Comparison of ENCODE assay signal across 8 mouse cellular contexts in genomic region chr1:92378741-92379509, GRCm38 (mm10).
DNase-seq lines count a peak whose midpoint lies in the region; ATAC-seq and TF ChIP-seq lines count a peak whose summit lies in the region.
"Had no signal": no experiment of that assay in that cellular context is flagged by ENCODE, and none has a peak within 500 bp of the region (broad histone marks: within the 10 kb centered on the region; RNA-seq: fewer than 3 reads in every experiment).

No protein-coding gene starts in this region.

- DNase-seq in 3134 (ENCODE audit: extremely low read depth, insufficient read length, low spot score) (peak; percentile 71), Patski (ENCODE audit: low read depth, low spot score) (peak; percentile 37)
- DNase-seq in kidney, postnatal 4 days = peak; percentile 49 to 63
- DNase-seq in spleen, adult 18-20 months = no peak

- CTCF ChIA-PET in Patski (lab: Charles Lee) = interaction anchor here (0.9 to 1.9 kb wide), 3 partner anchors 9 to 416 kb away, joined by 4 to 5 read pairs (median 4); no protein-coding TSS in a partner anchor

- H3K36me3 ChIP-seq in heart, embryonic 12.5 days = no peaks in the 10 kb centered on the region
- H3K36me3 ChIP-seq in stomach, embryonic 14.5 days (ENCODE audit: control insufficient read depth, insufficient read depth, low read length) = no peaks in the 10 kb centered on the region

- H3K27me3 ChIP-seq in Patski = no peaks in the 10 kb centered on the region
- no peaks in the 10 kb centered on the region for H3K27me3 ChIP-seq in heart, embryonic 12.5 days (replicated peaks)
- no peaks in the 10 kb centered on the region for H3K27me3 ChIP-seq in stomach, embryonic 14.5 days (ENCODE audit: control insufficient read depth, insufficient read depth, low read length)

- H3K9ac ChIP-seq in heart, embryonic 12.5 days = no peak overlapping the region
- no peak overlapping the region for H3K9ac ChIP-seq in stomach, embryonic 14.5 days (replicated peaks; ENCODE audit: low read depth, low read length)

- H3K4me3 ChIP-seq in heart, embryonic 12.5 days = no peak overlapping the region
- no peak overlapping the region for H3K4me3 ChIP-seq in stomach, embryonic 14.5 days (ENCODE audit: low read depth, low read length)
- H3K4me3 ChIP-seq: megakaryocyte, embryonic 14.5 days had no signal

- peaks cover 35% of the 10 kb centered on the region for H3K4me1 ChIP-seq in heart, embryonic 12.5 days (replicated peaks)
- H3K4me1 ChIP-seq in stomach, embryonic 14.5 days (ENCODE audit: control insufficient read depth, insufficient read depth, low read length) = 0 out of 2 replicates have a peak, but pooled peaks cover 5% of the 10 kb centered on the region
- H3K4me1 ChIP-seq: megakaryocyte, embryonic 14.5 days had no signal

- 59% methylated on average over 8 of the region's 8 CpGs for WGBS in heart, embryonic 12.5 days
- WGBS in stomach, embryonic 14.5 days = 52% methylated on average over 8 of the region's 8 CpGs

- H3K4me2 ChIP-seq in heart, embryonic 12.5 days = peak overlapping the region; percentile 30
- no peak overlapping the region for H3K4me2 ChIP-seq in stomach, embryonic 14.5 days (replicated peaks; ENCODE audit: low read depth, low read length)

- in situ Hi-C loops in Patski (cut with MboI; ENCODE audit: low pct_unique_long_range_greater_than_20kb) = no loop called here

- no peak for TF ChIP-seq CTCF in Patski (IDR thresholded peaks at IDR 0.05)

- H3K9me3 ChIP-seq in heart, embryonic 12.5 days (replicated peaks) = 0 out of 2 replicates have a peak, but pooled peaks cover 4% of the 10 kb centered on the region
- no peaks in the 10 kb centered on the region for H3K9me3 ChIP-seq in stomach, embryonic 14.5 days (ENCODE audit: control insufficient read depth, low read depth, low read length)

- peak overlapping the region; percentile 72 for H3K27ac ChIP-seq in heart, embryonic 12.5 days (ENCODE audit: poor library complexity, severe bottlenecking)
- H3K27ac ChIP-seq in stomach, embryonic 14.5 days (ENCODE audit: low read length) = peak overlapping the region; percentile 44; the same call in 1 of the 2 replicates

- POLR2A ChIA-PET in Patski (lab: Charles Lee) = interaction anchor here (1.1 kb wide), 1 partner anchor 13 kb away, joined by 3 read pairs; no protein-coding TSS in a partner anchor

- ATAC-seq in Patski = peak; percentile 84
- ATAC-seq in heart, embryonic 12.5 days (ENCODE audit: insufficient number of reproducible peaks, low FRiP score) = peak; percentile 65
- peak; percentile 88; the same call in 1 of the 2 replicates for ATAC-seq in stomach, embryonic 14.5 days (ENCODE audit: insufficient number of reproducible peaks, insufficient read depth, low FRiP score, low read depth)
- ATAC-seq in CD4-positive, CD25-positive, alpha-beta regulatory T cell, adult 4 months = no peak

Comparison
In these comparisons a context has a peak if more than half of its experiments do, and no peak if none do; other contexts are left out.
1. DNase-seq: peak in 3134 (single experiment), Patski (single experiment) and kidney, postnatal 4 days (2 of 2); none in spleen, adult 18-20 months (0 of 2).